Mouse (Mus musculus) liver, embryonic 13.5 days (tissue): ENCODE measurements around the gene Map6. TPM values are rescaled to one million over a fixed set of nuclear protein-coding genes. Genes with fewer than 3 reads are reported as not detected.
A peak's percentile ranks its signal among the peaks of the same experiment; 100 is the strongest.

ENCODE experiments used
- ATAC-seq: fragments of 200-750 bp; cut with Nextera tagmentation; 2 replicates; pipeline ENCODE4 v1.8.0; 2017; ENCODE audit warnings: low read depth, mild to moderate bottlenecking, moderate number of reproducible peaks, moderate library complexity
- DNase-seq: peaks from one replicate; pipeline ENCODE4 v3.0.0; 2022
- H3K27ac ChIP-seq: fragments of 300-500 bp; sonication (generic); 2 replicates; pipeline ENCODE4 v1.5.1; 2015; ENCODE audit warnings: moderate library complexity, mild to moderate bottlenecking, inconsistent platforms
- H3K27me3 ChIP-seq: fragments of 300-500 bp; sonication (generic); 2 replicates; pipeline ENCODE4 v1.6.1; 2015; ENCODE audit warnings: mild to moderate bottlenecking, inconsistent platforms
- H3K36me3 ChIP-seq: fragments of 300-500 bp; sonication (generic); 2 replicates; pipeline ENCODE4 v1.6.1; 2015; ENCODE audit warnings: mild to moderate bottlenecking, inconsistent platforms
- H3K4me1 ChIP-seq: fragments of 300-500 bp; sonication (generic); replicated peaks from 2 replicates; pipeline ENCODE4 v1.6.1; 2015; ENCODE audit warnings: inconsistent platforms
- H3K4me2 ChIP-seq: fragments of 300-500 bp; sonication (generic); 2 replicates; pipeline ENCODE4 v1.6.1; 2015; ENCODE audit warnings: inconsistent platforms, mild to moderate bottlenecking, moderate library complexity
- H3K4me3 ChIP-seq: fragments of 300-500 bp; sonication (generic); replicated peaks from 2 replicates; pipeline ENCODE4 v1.5.1; 2015; ENCODE audit warnings: mild to moderate bottlenecking, inconsistent platforms
- H3K9ac ChIP-seq: fragments of 300-500 bp; sonication (generic); 2 replicates; pipeline ENCODE4 v1.6.1; 2015; ENCODE audit warnings: mild to moderate bottlenecking, inconsistent platforms
- H3K9me3 ChIP-seq: fragments of 300-500 bp; sonication (generic); replicated peaks from 2 replicates; pipeline ENCODE4 v1.6.1; 2016; ENCODE audit warnings: inconsistent platforms
- WGBS: fragments of 180-500 bp; shearing (Covaris S2); methylation state at CpG from one replicate; pipeline ENCODE4 v1.1.7; 2015; ENCODE audit not compliant: insufficient replicate concordance; 5-methylcytosine and 5-hydroxymethylcytosine counted together
- polyA plus RNA-seq: library from polyadenylated mRNA; unstranded; fragments of >200 nt; fragmentation: Nextera tagmentation; extraction: Ambion mirVana; gene quantifications from 2 replicates; pipeline ENCODE4 v1.2.1, GENCODE M21; 2015

Gene Map6
- polyA plus RNA-seq, 1 experiment from 2014 or later: 0.10 TPM

DNA sequence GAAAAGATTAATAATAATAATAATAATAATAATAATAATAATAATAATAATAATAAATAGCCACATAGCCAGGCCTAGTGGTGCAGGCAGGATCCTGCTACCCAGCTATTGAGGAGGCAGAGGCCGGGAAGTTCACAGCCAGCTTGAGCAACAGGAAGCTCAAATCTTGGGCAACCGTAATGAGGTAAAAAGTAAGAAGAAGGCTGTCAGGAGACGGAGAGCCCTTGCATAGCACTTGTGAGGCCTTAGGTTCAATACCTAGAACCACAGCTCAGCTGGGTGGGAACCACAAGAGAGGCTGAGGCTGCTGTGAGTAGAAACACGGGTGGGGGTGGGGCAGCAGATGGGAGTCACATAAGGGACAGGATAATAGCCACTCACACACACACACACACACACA, 47.3 kb downstream of the Map6 start:
- H3K4me2 ChIP-seq: no peak overlapping the region
- no peak for DNase-seq
- 38% methylated on average over 4 of the region's 4 CpGs for WGBS
- no peaks in the 10 kb centered on the region for H3K9me3 ChIP-seq
- H3K27ac ChIP-seq: no peak overlapping the region
- H3K9ac ChIP-seq: no peak overlapping the region
- ATAC-seq: no peak
- H3K36me3 ChIP-seq: no peaks in the 10 kb centered on the region
- peaks cover 13% of the 10 kb centered on the region; the same call in 1 of the 2 replicates for H3K27me3 ChIP-seq
- no peaks in the 10 kb centered on the region; the same call in 1 of the 2 replicates for H3K4me1 ChIP-seq
- H3K4me3 ChIP-seq: no peak overlapping the region

DNA sequence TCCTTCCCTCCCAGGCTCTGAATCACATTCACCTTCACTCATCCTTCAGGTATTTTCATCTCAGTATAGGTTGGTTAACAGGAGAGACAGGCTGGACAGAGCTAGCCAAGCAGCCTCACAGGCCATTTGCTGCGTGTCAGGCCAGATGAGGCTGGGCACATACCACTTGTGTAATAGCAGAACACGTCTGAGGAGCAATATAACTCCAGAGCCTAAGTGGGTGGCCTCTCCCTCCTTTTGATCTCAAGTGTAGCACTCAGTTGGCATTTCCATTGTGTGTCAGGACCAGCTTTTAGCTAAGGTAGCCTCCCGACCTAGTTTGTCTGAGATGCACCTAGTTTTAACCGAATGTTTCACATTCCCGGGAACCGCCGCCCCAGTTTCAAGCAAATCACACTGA, 49.0 kb downstream of the Map6 start:
- Histone ChIP-seq H3K36me3 (no peaks in the 10 kb centered on the region), H3K4me3 (no peak overlapping the region), H3K27me3 (peaks cover 21% of the 10 kb centered on the region), H3K9me3 (no peaks in the 10 kb centered on the region), H3K4me2 (no peak overlapping the region), H3K27ac (no peak overlapping the region), H3K9ac (no peak overlapping the region), H3K4me1 (no peaks in the 10 kb centered on the region; the same call in 1 of the 2 replicates)
- 70% methylated on average over 7 of the region's 7 CpGs for WGBS
- DNase-seq: no peak
- no peak for ATAC-seq

- Histone ChIP-seq H3K27ac (no peak overlapping the region), H3K4me2 (no peak overlapping the region), H3K27me3 (peaks cover 28% of the 10 kb centered on the region), H3K4me1 (no peaks in the 10 kb centered on the region), H3K9ac (no peak overlapping the region), H3K36me3 (no peaks in the 10 kb centered on the region), H3K9me3 (no peaks in the 10 kb centered on the region), H3K4me3 (no peak overlapping the region)
- DNase-seq (no peak), ATAC-seq (no peak)
- 26% methylated on average over 7 of the region's 7 CpGs for WGBS
Measured at GRCm38 (mm10) chr7:99317475-99317874, 50.2 kb downstream of the Map6 start.

GRCm38 (mm10) chr7:99320524-99320923, 53.3 kb downstream of the Map6 start:
- no peaks in the 10 kb centered on the region for H3K9me3 ChIP-seq
- no peaks in the 10 kb centered on the region for H3K4me1 ChIP-seq
- peaks cover 42% of the 10 kb centered on the region for H3K27me3 ChIP-seq
- H3K27ac ChIP-seq: no peak overlapping the region
- no peak overlapping the region for H3K9ac ChIP-seq
- no peak overlapping the region for H3K4me2 ChIP-seq
- DNase-seq (no peak), ATAC-seq (no peak)
- no peaks in the 10 kb centered on the region for H3K36me3 ChIP-seq
- 48% methylated on average over 14 of the region's 14 CpGs for WGBS
- H3K4me3 ChIP-seq: no peak overlapping the region

- no peak overlapping the region for H3K27ac ChIP-seq
- no peak overlapping the region for H3K9ac ChIP-seq
- H3K4me2 ChIP-seq: no peak overlapping the region
- no peaks in the 10 kb centered on the region for H3K9me3 ChIP-seq
- no peaks in the 10 kb centered on the region for H3K4me1 ChIP-seq
- 64% methylated on average over 6 of the region's 6 CpGs for WGBS
- ATAC-seq (no peak), DNase-seq (no peak)
- no peak overlapping the region for H3K4me3 ChIP-seq
- peaks cover 53% of the 10 kb centered on the region for H3K27me3 ChIP-seq
- no peaks in the 10 kb centered on the region for H3K36me3 ChIP-seq
Measured at GRCm38 (mm10) chr7:99322691-99323320, 55.6 kb downstream of the Map6 start.

DNA sequence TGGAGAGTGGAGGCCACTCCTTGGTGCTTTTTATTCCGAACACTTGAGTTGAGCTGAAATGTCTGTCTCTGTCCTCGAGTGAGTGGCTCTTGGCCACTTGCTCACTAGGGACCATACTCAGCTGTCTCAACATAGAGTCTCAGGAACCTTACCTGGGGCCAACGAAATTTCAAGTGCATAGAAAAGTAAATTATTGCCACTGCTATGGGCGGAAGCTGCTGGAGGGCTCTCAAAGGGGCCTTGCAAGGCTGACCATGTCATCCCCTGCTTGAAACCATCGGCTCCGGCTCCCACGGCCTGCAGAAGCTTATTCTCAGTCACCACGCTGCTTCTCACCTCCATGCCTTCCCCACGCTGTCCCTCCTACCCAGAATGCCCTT, 56.1 kb downstream of the Map6 start:
- WGBS: 64% methylated on average over 9 of the region's 9 CpGs

DNA sequence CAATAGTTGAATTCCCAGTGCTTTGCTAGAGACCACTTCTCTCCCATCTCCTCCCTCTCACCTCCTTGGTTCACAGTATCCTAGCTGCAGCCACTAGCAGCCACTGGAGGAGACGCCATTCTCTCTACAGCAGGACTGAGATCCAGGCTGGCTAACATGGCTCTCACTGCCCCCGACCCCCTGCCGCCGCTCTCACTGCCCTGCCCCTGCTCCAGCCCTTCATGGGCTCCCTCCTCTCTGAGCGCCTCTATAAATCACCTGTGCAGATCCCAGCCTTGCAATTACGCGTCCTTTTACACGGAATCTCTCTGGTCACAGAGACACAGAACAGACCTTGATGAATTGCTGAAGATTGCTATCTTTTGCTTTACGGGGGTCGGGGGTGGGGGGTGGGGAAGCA, 57.6 kb downstream of the Map6 start:
- Histone ChIP-seq H3K36me3 (no peaks in the 10 kb centered on the region), H3K4me1 (no peaks in the 10 kb centered on the region), H3K27ac (no peak overlapping the region), H3K4me3 (no peak overlapping the region), H3K9me3 (no peaks in the 10 kb centered on the region), H3K9ac (no peak overlapping the region), H3K4me2 (no peak overlapping the region), H3K27me3 (peaks cover 45% of the 10 kb centered on the region)
- WGBS: 23% methylated on average over 10 of the region's 10 CpGs
- DNase-seq: no peak
- no peak for ATAC-seq

More for the DNA sequence above, 56.1 kb downstream of the Map6 start:
- Histone ChIP-seq H3K36me3 (no peaks in the 10 kb centered on the region), H3K27ac (no peak overlapping the region), H3K4me1 (no peaks in the 10 kb centered on the region), H3K9ac (no peak overlapping the region), H3K9me3 (no peaks in the 10 kb centered on the region), H3K4me3 (no peak overlapping the region), H3K4me2 (no peak overlapping the region), H3K27me3 (peaks cover 51% of the 10 kb centered on the region)
- ATAC-seq (no peak), DNase-seq (no peak)

DNA sequence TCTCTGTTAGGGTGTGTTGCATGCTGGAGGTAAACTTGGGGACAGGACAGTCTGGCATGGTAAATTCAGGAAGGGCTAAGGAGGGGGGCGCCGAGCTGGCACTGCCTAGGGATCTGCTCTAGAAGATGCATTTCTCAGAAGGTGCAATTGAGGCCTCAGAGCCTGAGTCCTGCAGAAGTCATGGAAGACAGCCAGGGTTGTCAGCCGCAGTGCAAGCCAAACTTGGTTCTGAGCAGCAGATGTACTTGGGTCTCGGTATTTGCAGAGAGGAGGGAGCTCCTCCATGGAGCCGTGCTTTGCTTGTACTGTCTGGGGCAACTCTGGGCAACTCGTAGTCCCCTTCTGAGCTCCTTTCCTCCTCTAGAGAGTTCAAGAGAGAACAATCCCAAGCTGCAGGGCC, 58.9 kb downstream of the Map6 start:
- Histone ChIP-seq H3K9me3 (no peaks in the 10 kb centered on the region), H3K36me3 (no peaks in the 10 kb centered on the region), H3K9ac (no peak overlapping the region), H3K4me3 (no peak overlapping the region), H3K27ac (no peak overlapping the region), H3K27me3 (peaks cover 42% of the 10 kb centered on the region), H3K4me1 (no peaks in the 10 kb centered on the region), H3K4me2 (no peak overlapping the region)
- ATAC-seq: no peak
- 55% methylated on average over 6 of the region's 6 CpGs for WGBS
- DNase-seq: no peak

GRCm38 (mm10) chr7:99328847-99329246, 61.6 kb downstream of the Map6 start:
- DNase-seq (no peak), ATAC-seq (no peak)
- no peaks in the 10 kb centered on the region for H3K9me3 ChIP-seq
- H3K4me2 ChIP-seq: no peak overlapping the region
- no peaks in the 10 kb centered on the region for H3K36me3 ChIP-seq
- H3K27ac ChIP-seq: no peak overlapping the region
- no peak overlapping the region for H3K4me3 ChIP-seq
- peaks cover 30% of the 10 kb centered on the region for H3K27me3 ChIP-seq
- 50% methylated on average over 4 of the region's 4 CpGs for WGBS
- no peak overlapping the region for H3K9ac ChIP-seq
- no peaks in the 10 kb centered on the region for H3K4me1 ChIP-seq

DNA sequence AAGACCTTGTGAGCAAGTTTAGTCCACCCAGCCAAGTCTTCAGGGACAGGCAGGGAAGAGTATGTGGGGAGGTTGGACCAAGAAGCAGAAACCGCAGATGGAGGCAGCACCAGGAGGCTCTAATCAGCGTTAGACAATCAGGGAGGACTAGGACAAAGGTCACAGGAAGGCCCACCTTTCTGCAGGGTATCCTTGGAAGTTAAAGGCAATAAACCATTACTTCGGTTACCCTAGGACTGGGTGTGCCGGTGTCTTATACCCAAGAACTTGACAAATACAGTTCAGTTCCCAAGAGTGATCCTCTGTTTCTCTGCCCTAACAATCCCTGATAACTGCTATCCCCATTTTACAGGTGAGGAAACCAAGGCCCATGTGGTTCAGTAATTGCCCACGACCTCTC, 62.8 kb downstream of the Map6 start:
- no peak overlapping the region for H3K9ac ChIP-seq
- no peaks in the 10 kb centered on the region for H3K4me1 ChIP-seq
- peaks cover 23% of the 10 kb centered on the region for H3K27me3 ChIP-seq
- no peak overlapping the region for H3K4me2 ChIP-seq
- 58% methylated on average over 5 of the region's 5 CpGs for WGBS
- H3K4me3 ChIP-seq: no peak overlapping the region
- ATAC-seq (no peak), DNase-seq (no peak)
- H3K36me3 ChIP-seq: no peaks in the 10 kb centered on the region
- H3K27ac ChIP-seq: no peak overlapping the region
- no peaks in the 10 kb centered on the region for H3K9me3 ChIP-seq

DNA sequence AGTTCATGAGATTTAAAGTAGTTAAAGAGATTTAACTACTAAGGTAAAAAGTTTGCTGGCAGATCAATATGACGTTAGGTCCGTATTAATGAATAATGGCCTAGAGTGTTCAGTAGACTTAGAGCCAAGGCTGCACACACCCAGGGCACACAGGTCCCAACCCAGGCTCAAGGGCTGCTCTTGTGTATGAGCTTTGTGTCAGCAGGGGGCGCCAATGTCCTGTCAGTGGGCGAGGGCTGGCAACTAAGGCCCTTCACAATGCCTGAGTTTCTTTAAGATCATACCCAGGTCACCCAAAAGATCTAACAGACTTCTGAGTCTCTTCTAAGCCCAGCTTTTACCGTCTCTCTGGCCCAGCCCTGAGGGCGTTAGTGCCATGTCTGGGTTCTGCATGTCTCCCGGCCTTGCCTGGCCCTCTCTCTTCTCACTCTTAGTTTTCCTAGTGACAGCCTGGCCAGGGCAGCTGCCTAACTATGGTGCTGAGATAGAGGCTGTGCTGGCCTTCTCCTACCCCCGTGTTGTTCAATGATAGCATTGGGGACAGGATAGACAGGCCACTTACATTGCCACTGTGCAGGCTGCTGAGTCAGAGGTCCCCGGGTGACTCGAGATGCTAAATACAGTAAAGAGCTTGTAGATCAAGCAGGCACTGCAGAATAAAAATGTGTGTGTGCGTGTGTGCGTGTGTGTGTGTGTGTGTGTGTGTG, 65.7 kb downstream of the Map6 start:
- H3K27ac ChIP-seq: no peak overlapping the region
- 37% methylated on average over 12 of the region's 12 CpGs for WGBS

DNA sequence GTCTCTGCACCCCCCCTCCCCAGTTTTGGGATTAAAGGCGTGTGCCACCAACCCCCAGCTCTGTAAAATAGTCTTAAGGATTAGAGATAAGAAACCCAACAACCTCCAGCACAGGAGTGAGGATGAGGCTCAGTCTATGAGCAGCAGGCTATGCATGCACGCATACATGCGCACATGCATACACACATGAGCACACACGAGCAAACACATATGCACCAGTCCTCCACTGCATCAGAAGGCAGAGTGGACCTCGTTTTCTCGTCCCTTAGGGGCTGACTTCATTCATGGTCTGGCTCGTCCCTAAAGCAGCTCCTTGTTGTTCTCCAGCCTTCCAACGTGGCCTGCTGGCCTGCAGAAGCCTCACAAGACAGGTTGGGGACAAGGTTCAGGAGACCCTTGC, 73.5 kb downstream of the Map6 start:
- H3K27me3 ChIP-seq: no peaks in the 10 kb centered on the region
- H3K9me3 ChIP-seq: no peaks in the 10 kb centered on the region
- no peak overlapping the region for H3K4me3 ChIP-seq
- H3K36me3 ChIP-seq: no peaks in the 10 kb centered on the region
- 57% methylated on average over 8 of the region's 8 CpGs for WGBS
- no peak overlapping the region for H3K4me2 ChIP-seq
- ATAC-seq: no peak
- no peaks in the 10 kb centered on the region for H3K4me1 ChIP-seq
- H3K9ac ChIP-seq: no peak overlapping the region
- DNase-seq: no peak
- H3K27ac ChIP-seq: no peak overlapping the region

More for the DNA sequence above, 65.7 kb downstream of the Map6 start:
- DNase-seq: peak; percentile 17
- H3K27me3 ChIP-seq: 0 out of 2 replicates have a peak, but pooled peaks cover 4% of the 10 kb centered on the region
- no peaks in the 10 kb centered on the region for H3K9me3 ChIP-seq
- H3K4me2 ChIP-seq: no peak overlapping the region
- H3K9ac ChIP-seq: no peak overlapping the region
- no peaks in the 10 kb centered on the region for H3K4me1 ChIP-seq
- ATAC-seq: no peak
- H3K36me3 ChIP-seq: no peaks in the 10 kb centered on the region
- no peak overlapping the region for H3K4me3 ChIP-seq
